Comparison of ENCODE assay signal across 8 mouse cellular contexts in genomic region chrX:153237304-153237919, GRCm38 (mm10). TPM values are rescaled to one million over a fixed set of nuclear protein-coding genes. Genes with fewer than 3 reads are reported as not detected.
DNase-seq lines count a peak whose midpoint lies in the region; ATAC-seq and TF ChIP-seq lines count a peak whose summit lies in the region.

Gene Klf8 (plus strand): TSS chrX:153237466.

- H3K4me1 ChIP-seq in ES-E14 (ENCODE audit: control insufficient read depth in 2 of 2, insufficient read depth in 2 of 2, low read length in 2 of 2, poor library complexity in 1 of 2): peaks cover 0 to 2% of the 10 kb centered on the region in 2 experiments; a peak in 2 of 4 replicates
- no peaks in the 10 kb centered on the region for H3K4me1 ChIP-seq in embryonic facial prominence, embryonic 14.5 days (ENCODE audit: control insufficient read depth, insufficient read depth, low read length)
- H3K4me1 ChIP-seq in hindbrain, embryonic 13.5 days (replicated peaks): no peaks in the 10 kb centered on the region
- H3K4me1 ChIP-seq in limb, embryonic 13.5 days: no peaks in the 10 kb centered on the region
- H3K4me1 ChIP-seq in midbrain, embryonic 14.5 days (ENCODE audit: control insufficient read depth, insufficient read depth, low read length): no peaks in the 10 kb centered on the region

- WGBS in embryonic facial prominence, embryonic 14.5 days: 26% methylated on average over 17 of the region's 17 CpGs
- WGBS in hindbrain, embryonic 13.5 days: 25% methylated on average over 17 of the region's 17 CpGs
- 12% methylated on average over 17 of the region's 17 CpGs for WGBS in limb, embryonic 13.5 days
- 35% methylated on average over 17 of the region's 17 CpGs for WGBS in midbrain, embryonic 14.5 days

- no peaks in the 10 kb centered on the region for H3K36me3 ChIP-seq in ES-E14 (ENCODE audit: control insufficient read depth, insufficient read depth, low read length, poor library complexity, severe bottlenecking)
- H3K36me3 ChIP-seq in embryonic facial prominence, embryonic 14.5 days (ENCODE audit: control insufficient read depth, insufficient read depth, low read length): no peaks in the 10 kb centered on the region
- H3K36me3 ChIP-seq in hindbrain, embryonic 13.5 days: no peaks in the 10 kb centered on the region
- H3K36me3 ChIP-seq in limb, embryonic 13.5 days: no peaks in the 10 kb centered on the region
- H3K36me3 ChIP-seq in midbrain, embryonic 14.5 days (ENCODE audit: control insufficient read depth, insufficient read depth, low read length): no peaks in the 10 kb centered on the region

- in situ Hi-C loops in ES-E14 (cut with MboI; ENCODE audit: low sequenced_read_pairs in 2 of 2, unreplicated experiment in 2 of 2): loop anchor here in 1 of 2 experiments (25.0 kb wide), 1 partner anchor 125 kb away; no protein-coding TSS in a partner anchor

- H3K4me2 ChIP-seq in embryonic facial prominence, embryonic 14.5 days (ENCODE audit: low read depth, low read length): peak within 1 kb of the TSS; percentile 57
- H3K4me2 ChIP-seq in hindbrain, embryonic 13.5 days: peak within 1 kb of the TSS; percentile 55
- peak within 1 kb of the TSS; percentile 61 for H3K4me2 ChIP-seq in limb, embryonic 13.5 days (replicated peaks)
- H3K4me2 ChIP-seq in midbrain, embryonic 14.5 days (ENCODE audit: low read length): peak within 1 kb of the TSS; percentile 54

- ATAC-seq in embryonic facial prominence, embryonic 14.5 days (ENCODE audit: low read depth): peak; percentile 72
- ATAC-seq in hindbrain, embryonic 13.5 days (ENCODE audit: low FRiP score): peak; percentile 78
- peak; percentile 86 for ATAC-seq in limb, embryonic 13.5 days (ENCODE audit: low FRiP score, low read depth)
- ATAC-seq in midbrain, embryonic 14.5 days (ENCODE audit: low FRiP score, low TSS enrichment): peak; percentile 72

- peak within 1 kb of the TSS; percentile 60; the same call in 1 of the 2 replicates for H3K9ac ChIP-seq in ES-E14 (ENCODE audit: insufficient read depth, low read depth, low read length, poor library complexity, severe bottlenecking)
- peak within 1 kb of the TSS; percentile 54 for H3K9ac ChIP-seq in embryonic facial prominence, embryonic 14.5 days (ENCODE audit: low read depth, low read length)
- peak within 1 kb of the TSS; percentile 72 for H3K9ac ChIP-seq in hindbrain, embryonic 13.5 days
- peak within 1 kb of the TSS; percentile 59 for H3K9ac ChIP-seq in limb, embryonic 13.5 days
- H3K9ac ChIP-seq in midbrain, embryonic 14.5 days (replicated peaks; ENCODE audit: low read length): peak within 1 kb of the TSS; percentile 62

- H3K27me3 ChIP-seq in embryonic facial prominence, embryonic 14.5 days (replicated peaks; ENCODE audit: control insufficient read depth, insufficient read depth, low read length): peaks cover 6% of the 10 kb centered on the region; the same call in 1 of the 2 replicates
- no peaks in the 10 kb centered on the region for H3K27me3 ChIP-seq in hindbrain, embryonic 13.5 days
- H3K27me3 ChIP-seq in limb, embryonic 13.5 days: peaks cover 15% of the 10 kb centered on the region
- H3K27me3 ChIP-seq in midbrain, embryonic 14.5 days (ENCODE audit: control insufficient read depth, insufficient read depth, low read length): no peaks in the 10 kb centered on the region

- H3K27ac ChIP-seq in ES-E14 (ENCODE audit: insufficient read depth, low read depth, low read length, poor library complexity, severe bottlenecking): peak within 1 kb of the TSS; percentile 55
- peak within 1 kb of the TSS; percentile 55 for H3K27ac ChIP-seq in embryonic facial prominence, embryonic 14.5 days (replicated peaks; ENCODE audit: low read depth, low read length)
- H3K27ac ChIP-seq in hindbrain, embryonic 13.5 days: peak within 1 kb of the TSS; percentile 78
- no peak within 1 kb of the TSS for H3K27ac ChIP-seq in limb, embryonic 13.5 days
- peak within 1 kb of the TSS; percentile 81 for H3K27ac ChIP-seq in midbrain, embryonic 14.5 days (replicated peaks; ENCODE audit: low read depth, low read length)

- peak within 1 kb of the TSS; percentile 68 to 88 for H3K4me3 ChIP-seq in ES-E14 (ENCODE audit: insufficient read depth in 1 of 2, low read depth in 1 of 2, low read length in 2 of 2, poor library complexity in 1 of 2, severe bottlenecking in 1 of 2)
- H3K4me3 ChIP-seq in embryonic facial prominence, embryonic 14.5 days (ENCODE audit: low read depth, low read length): peak within 1 kb of the TSS; percentile 50
- H3K4me3 ChIP-seq in hindbrain, embryonic 13.5 days: peak within 1 kb of the TSS; percentile 55
- H3K4me3 ChIP-seq in limb, embryonic 13.5 days: peak within 1 kb of the TSS; percentile 56
- H3K4me3 ChIP-seq in midbrain, embryonic 14.5 days (replicated peaks; ENCODE audit: low read depth, low read length): peak within 1 kb of the TSS; percentile 53

- no peaks in the 10 kb centered on the region for H3K9me3 ChIP-seq in ES-E14 (ENCODE audit: control insufficient read depth, insufficient read depth, low read depth, low read length)
- H3K9me3 ChIP-seq in embryonic facial prominence, embryonic 14.5 days (ENCODE audit: control insufficient read depth, low read length): no peaks in the 10 kb centered on the region
- H3K9me3 ChIP-seq in hindbrain, embryonic 13.5 days: no peaks in the 10 kb centered on the region
- H3K9me3 ChIP-seq in limb, embryonic 13.5 days: no peaks in the 10 kb centered on the region
- no peaks in the 10 kb centered on the region for H3K9me3 ChIP-seq in midbrain, embryonic 14.5 days (ENCODE audit: control insufficient read depth, low read length)

- peak; percentile 3 for DNase-seq in adrenal gland, postnatal 10 days
- no peak for DNase-seq in adrenal gland, postnatal 4 days (ENCODE audit: low spot score in 2 of 2)
- DNase-seq in ES-E14 (ENCODE audit: low read depth, low spot score) (peak; percentile 45), adipocyte (ENCODE audit: low spot score) (no peak)
- peak; percentile 17 for DNase-seq in embryonic facial prominence, embryonic 14.5 days (ENCODE audit: low spot score)
- peak; percentile 42 for DNase-seq in midbrain, embryonic 14.5 days

TF ChIP-seq in ES-E14, 5 proteins besides CTCF, POLR2A, EP300 and RAD21:
- TF ChIP-seq MAFK (IDR thresholded peaks at IDR 0.05; ENCODE audit: insufficient read depth, low read depth, low read length): no peak
- TF ChIP-seq ZC3H11A (IDR thresholded peaks at IDR 0.05; ENCODE audit: borderline replicate concordance, low read depth, low read length): no peak
- no peak for TF ChIP-seq ZNF384 (IDR thresholded peaks at IDR 0.05; ENCODE audit: low read depth, low read length)
- no peak for TF ChIP-seq HCFC1 (IDR thresholded peaks at IDR 0.05; ENCODE audit: borderline replicate concordance, insufficient read depth, low read length)
- TF ChIP-seq CHD2 (IDR thresholded peaks at IDR 0.05; ENCODE audit: low read depth, low read length): no peak

RNA-seq across cellular contexts. Expression of gene Klf8, which starts in this region (rescaled TPM):
- total RNA-seq in adrenal gland, postnatal 10 days (2021): under 1 TPM; 0.36 to 0.91 TPM
- 1 to 10 TPM in 1 of 2 experiments, under 1 TPM in 1; 0.71 to 1.5 TPM for total RNA-seq in adrenal gland, postnatal 4 days (2021)
- total RNA-seq in ES-E14 (2012; rRNA removed): 11.0 and 12.0 TPM in 2 replicates
- polyA plus RNA-seq in embryonic facial prominence, embryonic 14.5 days (2014; fragmentation: Nextera tagmentation; extraction: Ambion mirVana): 1.6 and 2.8 TPM in 2 replicates
- 3.5 and 5.3 TPM in 2 replicates for polyA plus RNA-seq in hindbrain, embryonic 13.5 days (2015; fragmentation: Nextera tagmentation; extraction: Ambion mirVana)
- 1.5 and 1.7 TPM in 2 replicates for polyA plus RNA-seq in limb, embryonic 13.5 days (2015; fragmentation: Nextera tagmentation; extraction: Ambion mirVana)
- polyA plus RNA-seq in midbrain, embryonic 14.5 days (2014; fragmentation: Nextera tagmentation; extraction: Ambion mirVana): 6.4 and 6.9 TPM in 2 replicates

Comparison
In these comparisons a context has a peak if more than half of its experiments do, and no peak if none do; other contexts are left out.
1. Peak in DNase-seq in adrenal gland, postnatal 10 days; RNA of the gene not detected or under 1 TPM.
2. DNase-seq: peak in ES-E14 (single experiment), embryonic facial prominence, embryonic 14.5 days (single experiment) and midbrain, embryonic 14.5 days (single experiment); none in adrenal gland, postnatal 4 days (0 of 2) and adipocyte (single experiment).
3. Peak in every context shown above with its lines, with median percentiles within 50 percentile points of each other: H3K4me3 ChIP-seq, H3K9ac ChIP-seq, ATAC-seq and H3K4me2 ChIP-seq.